Mouse (Mus musculus) limb, embryonic 14.5 days (tissue): ENCODE data around the gene Dync1i1. TPM values are rescaled to one million over a fixed set of nuclear protein-coding genes. Genes with fewer than 3 reads are reported as not detected.

Source experiments
- ATAC-seq: fragments of 200-750 bp; cut with Nextera tagmentation; 2 replicates; pipeline ENCODE4 v1.8.0; 2017; ENCODE audit warnings: low read depth, moderate number of reproducible peaks, moderate TSS enrichment; ENCODE audit not compliant: low FRiP score
- DNase-seq: peaks from one replicate; pipeline ENCODE4 v3.0.0-alpha.2; 2015; ENCODE audit warnings: low spot score
- H3K27ac ChIP-seq: fragments of 300-500 bp; sonication (generic); replicated peaks from 2 replicates; pipeline ENCODE4 v1.5.1; 2014; ENCODE audit warnings: low read depth, mild to moderate bottlenecking, low read length, moderate library complexity, mixed read lengths
- H3K27me3 ChIP-seq: fragments of 300-500 bp; sonication (generic); 2 replicates; pipeline ENCODE4 v1.6.1; 2014; ENCODE audit warnings: low read length, mixed read lengths; ENCODE audit not compliant: control insufficient read depth, insufficient read depth
- H3K36me3 ChIP-seq: fragments of 300-500 bp; sonication (generic); 2 replicates; pipeline ENCODE4 v1.6.1; 2014; ENCODE audit warnings: mild to moderate bottlenecking, low read length, moderate library complexity, mixed read lengths; ENCODE audit not compliant: control insufficient read depth, insufficient read depth
- H3K4me1 ChIP-seq: fragments of 300-500 bp; sonication (generic); 2 replicates; pipeline ENCODE4 v1.6.1; 2014; ENCODE audit warnings: antibody characterized with exemption, low read length, mixed read lengths; ENCODE audit not compliant: control insufficient read depth, insufficient read depth
- H3K4me2 ChIP-seq: fragments of 300-500 bp; sonication (generic); replicated peaks from 2 replicates; pipeline ENCODE4 v1.6.1; 2014; ENCODE audit warnings: low read depth, mild to moderate bottlenecking, low read length, moderate library complexity; ENCODE audit not compliant: severe bottlenecking
- H3K4me3 ChIP-seq: fragments of 300-500 bp; sonication (generic); replicated peaks from 2 replicates; pipeline ENCODE4 v1.5.1; 2014; ENCODE audit warnings: low read length
- H3K9ac ChIP-seq: fragments of 300-500 bp; sonication (generic); 2 replicates; pipeline ENCODE4 v1.6.1; 2014; ENCODE audit warnings: mild to moderate bottlenecking, low read depth, low read length, moderate library complexity; ENCODE audit not compliant: severe bottlenecking
- H3K9me3 ChIP-seq: fragments of 300-500 bp; sonication (generic); 2 replicates; pipeline ENCODE4 v1.6.1; 2016; ENCODE audit warnings: low read length; ENCODE audit not compliant: control insufficient read depth
- POLR2A ChIP-seq: fragments of 200-500 bp; IDR thresholded peaks from 2 replicates; pipeline ENCODE4 v1.8.0; 2012; ENCODE audit warnings: inconsistent platforms, mild to moderate bottlenecking, moderate library complexity, borderline replicate concordance; ENCODE audit not compliant: insufficient read depth, insufficient read length; ENCODE audit errors: extremely low read depth
- WGBS: fragments of 180-500 bp; shearing (Covaris S2); extraction: QIAGEN DNeasy Blood & Tissue Kit; methylation state at CpG from one replicate; pipeline ENCODE4 v1.1.7; 2014; 5-methylcytosine and 5-hydroxymethylcytosine counted together
- polyA plus RNA-seq, 2 experiments: library from polyadenylated mRNA; depleted of rRNA in 1 of 2; stranded (reverse) in 1 of 2; unstranded in 1 of 2; fragments of >200 nt; fragmentation: Nextera tagmentation in 1 of 2; extraction: Ambion mirVana in 1 of 2; gene quantifications; 2 replicates each; pipeline versions ENCODE4 v1.2.1 to v1.2.3; 2012 to 2014

Dync1i1 gene
- polyA plus RNA-seq, 2 experiments, result 10.0 to 12.4 TPM

DNA sequence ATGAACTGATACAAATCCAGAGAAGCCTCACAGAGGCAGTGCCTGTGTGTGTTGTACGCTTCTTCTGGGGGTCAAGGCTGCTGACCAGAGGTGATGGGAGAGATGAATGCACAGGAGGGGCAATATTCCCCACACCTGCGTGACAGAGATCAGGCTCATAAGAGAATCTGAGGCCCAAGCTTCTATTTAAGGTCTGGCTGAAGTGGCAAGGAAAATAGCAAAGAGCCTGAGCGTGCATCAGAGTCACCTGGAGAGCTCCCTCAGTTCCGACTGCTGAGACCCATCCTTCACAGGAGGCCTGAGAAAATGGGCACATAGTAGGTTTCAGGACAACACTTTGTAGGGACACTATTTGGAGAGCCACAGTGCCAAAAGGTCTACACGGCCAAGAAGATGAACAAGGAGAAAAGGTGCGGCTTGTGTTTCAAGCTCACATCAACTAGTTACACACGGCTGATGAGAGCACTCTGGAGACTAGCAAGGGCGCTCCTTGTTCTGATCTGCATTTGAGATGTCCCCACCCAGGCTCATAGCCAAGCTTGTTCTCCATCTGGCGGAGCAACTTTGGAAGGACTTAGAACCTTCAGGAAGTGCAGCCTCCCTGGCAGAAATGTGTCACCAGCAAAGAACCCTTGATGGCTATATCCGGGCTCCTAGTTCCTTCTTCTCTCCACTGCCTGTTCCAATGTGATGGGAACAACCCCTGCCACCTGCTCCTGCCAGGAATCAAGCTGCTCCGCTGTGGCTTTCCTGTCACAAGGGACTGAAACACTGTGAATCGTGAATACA is 128.8 kb downstream of the Dync1i1 start:
- no peak for TF ChIP-seq POLR2A

DNA sequence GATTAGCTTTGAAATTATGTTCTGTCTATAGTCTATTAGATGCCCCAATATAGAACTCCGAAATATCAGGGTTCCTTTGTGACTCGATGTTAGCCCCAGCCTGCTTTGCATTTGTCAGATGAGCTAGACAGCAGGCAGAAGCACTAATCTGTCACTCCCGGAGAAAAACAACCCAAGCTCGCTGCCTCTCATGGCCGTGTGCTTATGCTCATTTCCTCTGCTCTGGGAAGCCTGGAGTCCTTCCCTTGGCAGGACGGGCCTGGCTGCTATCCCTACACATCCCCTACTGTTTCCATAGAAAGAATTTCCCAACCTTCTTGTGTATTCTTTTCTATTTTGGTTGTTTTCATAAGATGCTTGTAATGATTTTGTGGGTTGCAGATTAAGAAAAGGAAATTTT is 130.1 kb downstream of the Dync1i1 start:
- H3K9ac ChIP-seq, result no peak overlapping the region
- H3K4me2 ChIP-seq, result no peak overlapping the region
- TF ChIP-seq POLR2A, result no peak
- H3K27ac ChIP-seq, result no peak overlapping the region
- DNase-seq (no peak), ATAC-seq (no peak)
- H3K4me3 ChIP-seq, result no peak overlapping the region
- H3K27me3 ChIP-seq, result no peaks in the 10 kb centered on the region
- 44% methylated on average over 6 of the region's 6 CpGs for WGBS
- peaks cover 13% of the 10 kb centered on the region; the same call in 1 of the 2 replicates for H3K4me1 ChIP-seq
- no peaks in the 10 kb centered on the region for H3K36me3 ChIP-seq
- no peaks in the 10 kb centered on the region for H3K9me3 ChIP-seq

More for the DNA sequence above, 128.8 kb downstream of the Dync1i1 start:
- H3K9ac ChIP-seq, result no peak overlapping the region
- no peaks in the 10 kb centered on the region for H3K36me3 ChIP-seq
- 88% methylated on average over 12 of the region's 12 CpGs for WGBS
- DNase-seq (no peak), ATAC-seq (no peak)
- peaks cover 6% of the 10 kb centered on the region; the same call in 1 of the 2 replicates for H3K4me1 ChIP-seq
- H3K4me3 ChIP-seq, result no peak overlapping the region
- no peaks in the 10 kb centered on the region for H3K9me3 ChIP-seq
- H3K4me2 ChIP-seq, result no peak overlapping the region
- H3K27ac ChIP-seq, result no peak overlapping the region
- H3K27me3 ChIP-seq, result no peaks in the 10 kb centered on the region

DNA sequence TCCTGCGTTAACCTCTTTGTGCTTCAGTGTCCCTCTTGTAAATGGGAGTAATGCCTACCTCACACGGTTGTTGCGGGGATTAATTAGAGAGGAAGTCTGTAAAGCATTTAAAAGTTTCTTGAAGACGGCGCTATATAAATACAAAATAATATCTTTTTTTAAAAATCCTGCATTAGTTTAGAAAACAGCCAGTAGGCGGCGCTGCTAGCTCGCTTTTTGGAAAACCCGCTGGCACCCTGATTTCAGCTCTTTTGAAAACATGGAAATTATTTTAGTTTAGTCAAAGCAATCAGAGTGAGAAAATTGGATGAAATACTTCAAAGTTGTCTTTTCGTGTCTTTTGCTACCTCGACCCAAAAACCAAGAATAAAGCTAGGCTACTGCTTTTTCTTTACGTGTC is 132.9 kb downstream of the Dync1i1 start:
- no peaks in the 10 kb centered on the region for H3K36me3 ChIP-seq
- H3K9me3 ChIP-seq, result no peaks in the 10 kb centered on the region
- H3K4me2 ChIP-seq, result peak overlapping the region; percentile 35
- peaks cover 17% of the 10 kb centered on the region; the same call in 1 of the 2 replicates for H3K4me1 ChIP-seq
- no peak overlapping the region for H3K9ac ChIP-seq
- no peak for TF ChIP-seq POLR2A
- ATAC-seq (no peak), DNase-seq (peak; percentile 68)
- 10% methylated on average over 12 of the region's 12 CpGs for WGBS
- no peaks in the 10 kb centered on the region for H3K27me3 ChIP-seq
- no peak overlapping the region for H3K4me3 ChIP-seq
- no peak overlapping the region for H3K27ac ChIP-seq

DNA sequence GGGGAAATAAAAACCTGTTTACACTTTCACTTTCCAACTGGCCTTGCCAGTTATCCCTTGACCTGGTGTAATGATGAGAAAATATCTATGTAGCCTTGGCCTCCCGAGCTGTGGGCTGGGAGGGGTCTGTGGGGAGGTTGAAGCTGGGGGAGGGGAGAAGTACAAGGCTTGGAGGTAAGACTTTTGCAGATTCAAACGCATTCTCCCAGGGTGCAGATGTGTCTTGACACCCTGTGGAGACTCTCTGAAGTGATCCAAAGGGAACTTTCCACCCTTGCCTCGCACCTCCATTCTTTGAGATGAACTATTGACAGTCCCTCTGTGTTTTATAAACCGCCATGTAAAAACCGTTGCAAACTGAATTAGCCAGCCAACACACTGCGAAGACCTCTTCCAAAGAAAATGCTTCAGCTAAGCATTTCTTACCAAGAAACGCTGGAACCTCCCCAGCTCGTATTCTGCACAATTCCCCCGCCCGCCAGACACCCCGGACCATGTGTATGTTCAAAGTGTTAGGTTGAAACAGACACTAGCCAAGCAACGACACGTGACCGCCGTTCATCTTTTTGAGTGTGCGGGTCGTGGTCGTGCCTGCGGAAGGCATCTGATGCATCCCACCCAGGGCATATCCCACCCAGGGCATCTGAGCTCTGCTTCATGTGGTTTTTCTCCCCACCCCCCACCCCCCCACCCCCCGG is 133.6 kb downstream of the Dync1i1 start:
- Histone ChIP-seq H3K4me3 (no peak overlapping the region), H3K4me2 (peak overlapping the region; percentile 35)

DNA sequence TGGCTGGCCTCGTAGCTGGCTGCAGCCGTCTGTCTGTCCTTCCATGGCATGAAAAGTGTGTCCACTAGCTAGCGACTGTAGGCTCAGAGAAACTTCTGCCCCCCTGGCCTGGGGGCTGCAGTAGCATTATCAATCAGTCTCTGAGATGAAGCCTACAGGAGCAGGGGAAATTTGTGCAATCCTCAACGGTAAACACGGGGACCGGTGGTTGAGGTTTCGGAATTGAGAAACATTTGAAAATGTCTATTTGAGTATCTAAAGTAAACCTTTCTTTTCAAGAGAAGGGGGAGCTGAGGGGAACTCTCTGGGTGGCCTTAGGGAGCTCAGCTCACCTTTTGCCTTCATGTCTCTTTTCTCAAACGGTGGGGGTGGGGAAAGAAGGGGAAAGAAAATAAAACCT is 134.2 kb downstream of the Dync1i1 start:
- DNase-seq, result no peak
- Histone ChIP-seq H3K4me3 (no peak overlapping the region), H3K27me3 (no peaks in the 10 kb centered on the region), H3K9ac (no peak overlapping the region), H3K36me3 (no peaks in the 10 kb centered on the region), H3K4me2 (peak overlapping the region; percentile 35; the same call in 1 of the 2 replicates), H3K27ac (no peak overlapping the region), H3K4me1 (peaks cover 17% of the 10 kb centered on the region; the same call in 1 of the 2 replicates), H3K9me3 (no peaks in the 10 kb centered on the region)
- no peak for ATAC-seq
- TF ChIP-seq POLR2A, result no peak
- 56% methylated on average over 8 of the region's 8 CpGs for WGBS

More for the DNA sequence above, 133.6 kb downstream of the Dync1i1 start:
- ATAC-seq, result peak; percentile 23; the same call in 1 of the 2 replicates
- Histone ChIP-seq H3K9ac (no peak overlapping the region), H3K27me3 (no peaks in the 10 kb centered on the region), H3K4me1 (peaks cover 17% of the 10 kb centered on the region; the same call in 1 of the 2 replicates), H3K27ac (no peak overlapping the region), H3K9me3 (no peaks in the 10 kb centered on the region), H3K36me3 (no peaks in the 10 kb centered on the region)
- TF ChIP-seq POLR2A, result no peak
- WGBS, result 55% methylated on average over 20 of the region's 20 CpGs
- peak; percentile 53 for DNase-seq
